Comparison of ENCODE assay signal across 21 mouse cellular contexts in the genomic region with DNA sequence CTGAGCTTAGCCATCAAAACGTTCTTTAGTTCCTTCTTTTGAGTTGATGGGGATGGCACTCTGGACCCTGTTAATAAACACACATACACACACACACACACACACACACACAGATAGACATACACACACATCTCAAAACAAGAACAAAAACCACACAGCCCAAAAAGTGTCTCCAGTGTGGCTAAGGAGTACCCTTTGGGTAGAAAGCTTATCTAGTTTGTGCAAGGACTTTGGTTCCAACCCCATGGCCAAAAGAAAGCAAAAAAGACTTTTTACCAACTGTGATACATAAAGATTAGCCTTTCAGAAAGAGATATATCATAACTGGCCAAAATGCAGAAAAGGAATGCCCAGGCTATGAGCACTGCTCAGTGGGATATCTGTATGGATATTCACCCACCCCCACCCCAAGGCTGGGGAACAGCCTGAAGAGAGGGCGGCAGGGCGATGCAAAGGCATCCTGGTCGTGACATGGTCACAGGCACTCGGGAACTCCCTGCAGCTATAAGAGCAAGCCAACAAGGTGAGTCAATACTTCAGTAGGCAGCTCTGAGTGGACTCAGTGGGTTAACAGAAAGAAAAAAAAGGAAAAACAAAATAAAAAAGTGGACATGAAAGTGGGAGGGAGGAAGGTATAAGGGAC.
DNase-seq lines count a peak whose midpoint lies in the region; ATAC-seq lines count a peak whose summit lies in the region.
"Had no signal": no experiment of that assay in that cellular context is flagged by ENCODE, and none has a peak within 500 bp of the region (broad histone marks: within the 10 kb centered on the region; RNA-seq: fewer than 3 reads in every experiment).

No protein-coding gene starts in this region.

- no peak for ATAC-seq in forebrain, embryonic 12.5 days (ENCODE audit: low FRiP score)
- ATAC-seq in erythroblast, adult 5-6 weeks (replicated peaks; ENCODE audit: low FRiP score, poor library complexity, severe bottlenecking): 0 out of 2 replicates have a peak, but pooled peaks have one; percentile 33
- peak; percentile 49 for ATAC-seq in liver, embryonic 15.5 days (ENCODE audit: insufficient read depth)
- no peak for ATAC-seq in granulocyte monocyte progenitor cell, adult 5-6 weeks (replicated peaks; ENCODE audit: poor library complexity, severe bottlenecking)
- ATAC-seq: activated CD4-positive, CD25-positive, alpha-beta regulatory T cell, adult 4 months; Patski had no signal

- H3K4me1 ChIP-seq in forebrain, embryonic 10.5 days: peaks cover 56% of the 10 kb centered on the region
- peaks cover 33% of the 10 kb centered on the region for H3K4me1 ChIP-seq in forebrain, embryonic 12.5 days
- H3K4me1 ChIP-seq in liver, embryonic 15.5 days (replicated peaks): peaks cover 94% of the 10 kb centered on the region

- no peaks in the 10 kb centered on the region for H3K9me3 ChIP-seq in forebrain, embryonic 10.5 days
- H3K9me3 ChIP-seq in forebrain, embryonic 12.5 days: no peaks in the 10 kb centered on the region
- H3K9me3 ChIP-seq in liver, embryonic 15.5 days (replicated peaks): no peaks in the 10 kb centered on the region
- H3K9me3 ChIP-seq: heart, embryonic 13.5 days; limb, embryonic 15.5 days had no signal

- H3K9ac ChIP-seq in forebrain, embryonic 12.5 days: no peak overlapping the region
- H3K9ac ChIP-seq in liver, embryonic 15.5 days: peak overlapping the region; percentile 17; the same call in 1 of the 2 replicates
- H3K9ac ChIP-seq: heart, embryonic 13.5 days; limb, embryonic 15.5 days had no signal

- H3K4me3 ChIP-seq in forebrain, embryonic 10.5 days: no peak overlapping the region
- H3K4me3 ChIP-seq in forebrain, embryonic 12.5 days (replicated peaks): no peak overlapping the region
- H3K4me3 ChIP-seq in liver, embryonic 15.5 days (replicated peaks): no peak overlapping the region
- H3K4me3 ChIP-seq: gastrocnemius, adult 2 months; heart, embryonic 13.5 days; limb, embryonic 15.5 days had no signal

- peak overlapping the region; percentile 30; the same call in 1 of the 2 replicates for H3K27ac ChIP-seq in forebrain, embryonic 10.5 days
- no peak overlapping the region for H3K27ac ChIP-seq in forebrain, embryonic 12.5 days
- H3K27ac ChIP-seq in liver, embryonic 15.5 days (replicated peaks): peak overlapping the region; percentile 74
- H3K27ac ChIP-seq: gastrocnemius, adult 2 months; heart, embryonic 13.5 days; limb, embryonic 15.5 days had no signal

- no peaks in the 10 kb centered on the region for H3K27me3 ChIP-seq in forebrain, embryonic 10.5 days (ENCODE audit: poor library complexity, severe bottlenecking)
- no peaks in the 10 kb centered on the region for H3K27me3 ChIP-seq in forebrain, embryonic 12.5 days
- no peaks in the 10 kb centered on the region for H3K27me3 ChIP-seq in liver, embryonic 15.5 days
- H3K27me3 ChIP-seq: heart, embryonic 13.5 days; limb, embryonic 15.5 days; Patski had no signal

- no peaks in the 10 kb centered on the region for H3K36me3 ChIP-seq in forebrain, embryonic 10.5 days (replicated peaks)
- no peaks in the 10 kb centered on the region for H3K36me3 ChIP-seq in forebrain, embryonic 12.5 days (replicated peaks)
- H3K36me3 ChIP-seq in liver, embryonic 15.5 days (replicated peaks): no peaks in the 10 kb centered on the region
- H3K36me3 ChIP-seq: heart, embryonic 13.5 days; limb, embryonic 15.5 days had no signal

- H3K4me2 ChIP-seq in forebrain, embryonic 12.5 days: no peak overlapping the region
- peak overlapping the region; percentile 49 for H3K4me2 ChIP-seq in liver, embryonic 15.5 days
- H3K4me2 ChIP-seq: heart, embryonic 13.5 days; limb, embryonic 15.5 days; midbrain, embryonic 11.5 days had no signal

- DNase-seq in forebrain, embryonic 10.5 days (ENCODE audit: extremely low spot score, low spot score): no peak
- DNase-seq in 416B (ENCODE audit: low read depth): peak; percentile 43
- DNase-seq in kidney, adult 18-20 months: no peak
- DNase-seq in heart, postnatal 10 days: no peak
- DNase-seq: adrenal gland, postnatal 36 days; cerebellum, postnatal 14 days; gastrocnemius, adult 2 months; heart, adult 11 months; heart, postnatal 4 days; kidney, adult 2 months; kidney, postnatal 25 days; right cerebral cortex, postnatal 14 days had no signal

- WGBS in forebrain, embryonic 10.5 days: 78% methylated on average over 5 of the region's 5 CpGs
- WGBS in forebrain, embryonic 12.5 days: 75% methylated on average over 5 of the region's 5 CpGs
- 9% methylated on average over 5 of the region's 5 CpGs for WGBS in liver, embryonic 15.5 days (ENCODE audit: insufficient replicate concordance)

- intact Hi-C loops in heart, postnatal 10 days (cut with DNase I): no loop called here

Comparison
In these comparisons a context has a peak if more than half of its experiments do, and no peak if none do; other contexts are left out.
1. ATAC-seq: peak in erythroblast, adult 5-6 weeks (single experiment) and liver, embryonic 15.5 days (single experiment); none in forebrain, embryonic 12.5 days (single experiment) and granulocyte monocyte progenitor cell, adult 5-6 weeks (single experiment).